10 mouse cellular contexts compared by ENCODE assay signal in genomic region chr5:96677498-96677897, GRCm38 (mm10).
A peak's percentile ranks its signal among the peaks of the same experiment; 100 is the strongest.
DNase-seq lines count a peak whose midpoint lies in the region; ATAC-seq lines count a peak whose summit lies in the region.
"Had no signal": no experiment of that assay in that cellular context is flagged by ENCODE, and none has a peak within 500 bp of the region (broad histone marks: within the 10 kb centered on the region; RNA-seq: fewer than 3 reads in every experiment).

No protein-coding gene starts in this region.

- no peak overlapping the region for H3K9ac ChIP-seq in forebrain, embryonic 13.5 days
- H3K9ac ChIP-seq: heart, embryonic 15.5 days; neural tube, embryonic 13.5 days had no signal

- no peak for DNase-seq in forebrain, embryonic 10.5 days (ENCODE audit: extremely low spot score, low spot score)
- peak; percentile 62 for DNase-seq in urinary bladder, postnatal 14 days (ENCODE audit: low spot score)
- no peak for DNase-seq in urinary bladder, postnatal 4 days (ENCODE audit: low spot score in 2 of 2)
- peak; percentile 15 for DNase-seq in gastrocnemius, postnatal 14 days
- peak; percentile 78 for DNase-seq in layer of hippocampus, adult 11-12 months (ENCODE audit: low spot score)
- DNase-seq in retina, postnatal 1 day, result peak; percentile 64

- intact Hi-C loops in gastrocnemius, postnatal 14 days (cut with DNase I; ENCODE audit: low total_unique reads), result loop anchor here (5.0 kb wide), 1 partner anchor 410 kb away; no protein-coding TSS in a partner anchor

- H3K4me3 ChIP-seq in forebrain, embryonic 13.5 days, result no peak overlapping the region
- H3K4me3 ChIP-seq in forebrain, embryonic 10.5 days, result no peak overlapping the region
- H3K4me3 ChIP-seq: heart, embryonic 15.5 days; neural tube, embryonic 13.5 days had no signal

- no peak overlapping the region for H3K27ac ChIP-seq in forebrain, embryonic 13.5 days
- H3K27ac ChIP-seq in forebrain, embryonic 10.5 days, result no peak overlapping the region
- H3K27ac ChIP-seq: heart, embryonic 15.5 days; neural tube, embryonic 13.5 days had no signal

- WGBS in forebrain, embryonic 13.5 days, result 25% methylated on average over 2 of the region's 2 CpGs
- WGBS in forebrain, embryonic 10.5 days, result 33% methylated on average over 2 of the region's 2 CpGs

- H3K27me3 ChIP-seq in forebrain, embryonic 13.5 days, result no peaks in the 10 kb centered on the region
- H3K27me3 ChIP-seq in forebrain, embryonic 10.5 days (ENCODE audit: poor library complexity, severe bottlenecking), result no peaks in the 10 kb centered on the region
- H3K27me3 ChIP-seq: heart, embryonic 15.5 days; neural tube, embryonic 13.5 days had no signal

- H3K9me3 ChIP-seq in forebrain, embryonic 13.5 days (replicated peaks), result no peaks in the 10 kb centered on the region
- no peaks in the 10 kb centered on the region for H3K9me3 ChIP-seq in forebrain, embryonic 10.5 days
- H3K9me3 ChIP-seq: heart, embryonic 15.5 days; neural tube, embryonic 13.5 days had no signal

- H3K4me2 ChIP-seq in forebrain, embryonic 13.5 days, result no peak overlapping the region
- H3K4me2 ChIP-seq: heart, embryonic 15.5 days; neural tube, embryonic 13.5 days had no signal

- peak; percentile 38; the same call in 1 of the 2 replicates for ATAC-seq in forebrain, embryonic 13.5 days
- no peak for ATAC-seq in erythroid progenitor cell, adult 5-6 weeks (replicated peaks; ENCODE audit: low FRiP score, poor library complexity, severe bottlenecking)

- no peaks in the 10 kb centered on the region; the same call in 1 of the 2 replicates for H3K36me3 ChIP-seq in forebrain, embryonic 13.5 days (ENCODE audit: poor library complexity, severe bottlenecking)
- 0 out of 2 replicates have a peak, but pooled peaks cover 3% of the 10 kb centered on the region for H3K36me3 ChIP-seq in forebrain, embryonic 10.5 days (replicated peaks)
- H3K36me3 ChIP-seq: heart, embryonic 15.5 days; neural tube, embryonic 13.5 days had no signal

- no peaks in the 10 kb centered on the region for H3K4me1 ChIP-seq in forebrain, embryonic 13.5 days
- H3K4me1 ChIP-seq in forebrain, embryonic 10.5 days, result peaks cover 15% of the 10 kb centered on the region

Comparison
In these comparisons a context has a peak if more than half of its experiments do, and no peak if none do; other contexts are left out.
1. DNase-seq: peak in urinary bladder, postnatal 14 days (single experiment), gastrocnemius, postnatal 14 days (single experiment), layer of hippocampus, adult 11-12 months (single experiment) and retina, postnatal 1 day (single experiment); none in forebrain, embryonic 10.5 days (single experiment) and urinary bladder, postnatal 4 days (0 of 2).